Mouse (Mus musculus) CH12.LX (cell line): Measurements from ENCODE around the gene Lrch1. TPM values are rescaled to one million over a fixed set of nuclear protein-coding genes. Genes with fewer than 3 reads are reported as not detected.

Experiments used
- DNase-seq: peaks from one replicate; pipeline ENCODE4 v3.0.0-alpha.2; 2013; ENCODE audit errors: extremely low read depth
- H3K27ac ChIP-seq: 2 replicates; pipeline ENCODE4 v1.5.1; 2012; ENCODE audit warnings: low read depth, mild to moderate bottlenecking, control low read depth, moderate library complexity; ENCODE audit not compliant: insufficient read depth
- H3K27me3 ChIP-seq: replicated peaks from 2 replicates; pipeline ENCODE3; 2012; ENCODE audit warnings: inconsistent platforms
- H3K36me3 ChIP-seq, 2 experiments: replicated peaks in 1 of 2; 2 replicates each; pipeline versions ENCODE3 to v1.6.1; 2012; ENCODE audit warnings: inconsistent platforms in 1 of 2, low read length in 1 of 2, mild to moderate bottlenecking in 1 of 2, mixed read lengths in 1 of 2, moderate library complexity in 1 of 2; ENCODE audit not compliant: control insufficient read depth in 1 of 2, insufficient read depth in 1 of 2
- H3K4me1 ChIP-seq, 2 experiments: 2 replicates each; pipeline ENCODE4 v1.6.1; 2012; ENCODE audit warnings: inconsistent platforms in 1 of 2, moderate library complexity in 1 of 2; ENCODE audit not compliant: insufficient read depth in 2 of 2, control insufficient read depth in 1 of 2
- H3K4me2 ChIP-seq: 2 replicates; pipeline ENCODE4 v1.6.1; 2012; ENCODE audit warnings: low read depth, mild to moderate bottlenecking, control low read depth; ENCODE audit not compliant: poor library complexity, insufficient read depth, severe bottlenecking
- H3K4me3 ChIP-seq, 3 experiments: fragments of 150-350 bp in 1 of 3; sonication (generic) in 1 of 3; replicated peaks in 1 of 3; 2 replicates each; pipeline versions ENCODE3 to v1.5.1; 2011 to 2012; ENCODE audit warnings: low read depth in 2 of 3, low read length in 2 of 3, mild to moderate bottlenecking in 2 of 3, moderate library complexity in 2 of 3, control low read depth in 1 of 3, improper control_type of control experiment in 1 of 3, inconsistent platforms in 1 of 3, mixed read lengths in 1 of 3; ENCODE audit not compliant: poor library complexity in 1 of 3
- H3K79me2 ChIP-seq: replicated peaks from 2 replicates; pipeline ENCODE4 v1.6.1; 2012; ENCODE audit warnings: mild to moderate bottlenecking, moderate library complexity; ENCODE audit not compliant: control insufficient read depth, poor library complexity, insufficient read depth, severe bottlenecking; ENCODE audit errors: extremely low read depth
- H3K9ac ChIP-seq: 2 replicates; pipeline ENCODE4 v1.6.1; 2012; ENCODE audit warnings: low read depth, mild to moderate bottlenecking, control low read depth, moderate library complexity; ENCODE audit not compliant: insufficient read depth
- H3K9me3 ChIP-seq: replicated peaks from 2 replicates; pipeline ENCODE3; 2012; ENCODE audit warnings: low read length, inconsistent platforms, mixed read lengths
- CHD1 ChIP-seq: IDR thresholded peaks from 2 replicates; pipeline ENCODE4 v1.6.1; 2012; ENCODE audit warnings: low read depth, low read length, improper control_type of control experiment, inconsistent platforms
- CHD2 ChIP-seq: IDR thresholded peaks from 2 replicates; pipeline ENCODE4 v1.6.1; 2011; ENCODE audit warnings: low read length, improper control_type of control experiment
- CTCF ChIP-seq, 2 experiments: IDR thresholded peaks in 1 of 2; conservative IDR thresholded peaks in 1 of 2; 2 replicates each; pipeline ENCODE4 v1.5.1; 2011 to 2012; ENCODE audit warnings: low read depth in 2 of 2, low read length in 2 of 2, improper control_type of control experiment in 1 of 2, inconsistent platforms in 1 of 2, mild to moderate bottlenecking in 1 of 2, moderate library complexity in 1 of 2
- E2F4 ChIP-seq: IDR thresholded peaks from 2 replicates; pipeline ENCODE4 v1.6.1; 2011; ENCODE audit warnings: low read depth, low read length, improper control_type of control experiment; ENCODE audit not compliant: insufficient replicate concordance
- EP300 ChIP-seq: IDR thresholded peaks from 2 replicates; pipeline ENCODE4 v1.6.1; 2011; ENCODE audit warnings: low read length, improper control_type of control experiment
- JUND ChIP-seq: conservative IDR thresholded peaks from 2 replicates; pipeline ENCODE4 v1.6.1; 2011; ENCODE audit warnings: low read depth, low read length, improper control_type of control experiment
- KAT2A ChIP-seq: IDR thresholded peaks from 2 replicates; pipeline ENCODE4 v1.6.1; 2012; ENCODE audit warnings: low read length, improper control_type of control experiment, inconsistent platforms; ENCODE audit not compliant: insufficient replicate concordance
- MAX ChIP-seq: IDR thresholded peaks from 2 replicates; pipeline ENCODE4 v1.6.1; 2011; ENCODE audit warnings: low read length, improper control_type of control experiment
- MXI1 ChIP-seq: IDR thresholded peaks from 2 replicates; pipeline ENCODE4 v1.6.1; 2011; ENCODE audit warnings: mild to moderate bottlenecking, low read depth, low read length, improper control_type of control experiment
- NELFE ChIP-seq: IDR thresholded peaks from 2 replicates; pipeline ENCODE4 v1.6.1; 2011; ENCODE audit warnings: low read depth, low read length, improper control_type of control experiment
- POLR2A ChIP-seq: IDR thresholded peaks from 2 replicates; pipeline ENCODE4 v1.6.1; 2011; ENCODE audit warnings: low read depth, mild to moderate bottlenecking, improper control_type of control experiment, low read length
- SIN3A ChIP-seq: IDR thresholded peaks from 2 replicates; pipeline ENCODE4 v1.6.1; 2012; ENCODE audit warnings: low read length, improper control_type of control experiment, inconsistent platforms
- USF1 ChIP-seq: IDR thresholded peaks from 2 replicates; pipeline ENCODE4 v1.6.1; 2014; ENCODE audit warnings: low read depth, mild to moderate bottlenecking, inconsistent platforms, low read length, improper control_type of control experiment
- USF2 ChIP-seq: conservative IDR thresholded peaks from 2 replicates; pipeline ENCODE4 v1.6.1; 2011; ENCODE audit warnings: low read depth, low read length, improper control_type of control experiment
- ZC3H11A ChIP-seq: IDR thresholded peaks from 2 replicates; pipeline ENCODE4 v1.6.1; 2012; ENCODE audit warnings: low read depth, mild to moderate bottlenecking, inconsistent platforms, low read length, improper control_type of control experiment
- ZKSCAN1 ChIP-seq: IDR thresholded peaks from 2 replicates; pipeline ENCODE4 v1.6.1; 2012; ENCODE audit warnings: low read depth, inconsistent platforms, low read length, improper control_type of control experiment, borderline replicate concordance
- ZMIZ1 ChIP-seq: IDR thresholded peaks from 2 replicates; pipeline ENCODE4 v1.6.1; 2012; ENCODE audit warnings: low read depth, mild to moderate bottlenecking, inconsistent platforms, low read length, improper control_type of control experiment
- dilution Hi-C: fragments of 300-500 bp; cut with MboI; formaldehyde crosslinking; loops from 2 replicates; pipeline ENCODE4 v1.14.3; 2020; ENCODE audit warnings: low sequenced_read_pairs; ENCODE audit not compliant: extremely low pct_unique_long_range_greater_than_20kb, extremely low pct_ligation_motif_present
- in situ Hi-C: fragments of 300-500 bp; cut with MboI; formaldehyde crosslinking; loops from 3 replicates; pipeline ENCODE4 v1.14.3; 2019; ENCODE audit warnings: low sequenced_read_pairs, low pct_ligation_motif_present, low pct_unique_long_range_greater_than_20kb, mixed read lengths
- polyA plus RNA-seq: library from polyadenylated mRNA; unstranded; fragments of >175 nt; gene quantifications from 2 replicates; pipeline ENCODE4 v1.2.1, GENCODE M21; 2012; ENCODE audit warnings: low read depth; ENCODE audit not compliant: insufficient read length
- total RNA-seq, 2 experiments: library from RNA; depleted of rRNA; stranded (reverse); fragments of 300-350 nt in 1 of 2; fragments of >200 nt in 1 of 2; gene quantifications; 2 replicates each; pipeline ENCODE4 v1.2.3; 2012 to 2014

Gene Lrch1
- total and polyA plus RNA-seq, 3 experiments = 10.3 to 23.3 (median 12.8) TPM

DNA sequence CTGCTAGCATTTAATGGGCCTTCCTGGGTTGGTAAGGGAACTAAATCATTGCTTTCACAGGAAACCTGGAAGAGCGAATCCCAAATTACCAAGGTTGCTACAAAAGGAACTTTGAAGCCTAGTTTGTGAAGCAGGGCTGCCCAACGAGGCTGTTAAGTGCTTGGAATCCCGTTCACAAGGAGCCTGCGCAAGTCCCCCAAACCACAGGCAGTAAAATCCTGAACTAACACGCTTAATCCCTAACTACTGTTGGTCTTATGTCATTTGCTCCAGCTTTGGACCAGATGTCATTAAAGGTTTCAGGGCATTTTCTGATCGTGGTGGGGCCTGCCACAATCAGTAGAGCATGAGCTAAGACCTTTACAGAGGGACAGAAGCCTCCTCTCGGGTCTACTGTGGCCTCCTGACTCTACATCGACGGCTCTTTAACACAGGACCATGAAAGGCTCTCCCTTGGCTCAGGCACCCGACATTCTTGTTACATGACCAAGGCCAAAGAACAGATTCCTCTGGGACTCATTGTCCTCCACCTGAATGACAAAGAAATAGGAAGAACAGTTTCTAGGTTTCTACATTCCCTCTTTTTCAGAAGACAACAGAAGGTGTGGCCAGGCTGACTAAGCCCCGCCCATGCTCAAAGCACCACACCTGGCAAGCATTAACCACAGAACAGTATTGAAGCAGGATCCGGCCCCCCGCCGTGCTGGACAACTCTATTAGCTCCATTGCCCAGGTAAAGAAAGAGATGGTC, 13.5 kb downstream of the Lrch1 start:
- dilution Hi-C loops (no loop called here), in situ Hi-C loops (no loop called here)
- H3K9ac ChIP-seq = no peak overlapping the region

DNA sequence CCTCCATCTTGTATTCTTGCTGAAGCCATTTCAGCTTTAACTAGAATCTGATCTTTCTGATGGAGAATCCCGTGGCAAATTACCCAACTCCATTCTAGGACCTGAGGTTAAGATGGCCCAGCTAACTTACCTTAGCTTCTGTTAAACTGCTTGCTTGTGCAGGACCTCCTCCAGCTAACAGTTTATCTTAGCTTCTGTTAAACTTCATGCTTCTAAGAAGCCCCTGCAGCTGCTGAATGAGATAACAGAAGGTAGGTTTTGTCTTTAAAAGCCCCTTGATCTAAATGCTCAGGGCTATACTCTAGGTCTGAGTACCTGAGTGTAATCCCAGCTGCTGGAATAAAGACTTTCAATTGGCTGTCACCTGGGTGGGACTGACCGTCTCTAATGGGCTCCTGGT, 17.9 kb downstream of the Lrch1 start:
- no peak overlapping the region for H3K4me3 ChIP-seq
- H3K9me3 ChIP-seq = peaks cover 7% of the 10 kb centered on the region
- no peak overlapping the region for H3K9ac ChIP-seq
- no peak overlapping the region for H3K27ac ChIP-seq
- H3K36me3 ChIP-seq = peaks cover 0 to 42% of the 10 kb centered on the region in 2 experiments
- TF ChIP-seq JUND (no peak), ZMIZ1 (no peak), ZC3H11A (no peak), KAT2A (no peak), CTCF (conservative IDR thresholded peaks at IDR 0.05 in 1 of 2, IDR thresholded peaks at IDR 0.05 in 1 of 2; ENCODE audit: low read depth in 2 of 2, low read length in 2 of 2) (no peak), USF1 (no peak), NELFE (no peak), SIN3A (no peak), E2F4 (no peak), MXI1 (no peak), ZKSCAN1 (no peak), CHD2 (no peak), EP300 (no peak), POLR2A (no peak), USF2 (no peak)
- no peak for DNase-seq
- in situ Hi-C loops (no loop called here), dilution Hi-C loops (no loop called here)
- peaks cover 6% of the 10 kb centered on the region; the same call in 1 of the 2 replicates for H3K79me2 ChIP-seq
- H3K4me1 ChIP-seq = peaks cover 14 to 68% of the 10 kb centered on the region in 2 experiments
- H3K4me2 ChIP-seq = no peak overlapping the region
- H3K27me3 ChIP-seq = no peaks in the 10 kb centered on the region

More for the DNA sequence above, 13.5 kb downstream of the Lrch1 start:
- peaks cover 2% of the 10 kb centered on the region for H3K9me3 ChIP-seq
- H3K36me3 ChIP-seq = peaks cover 0 to 23% of the 10 kb centered on the region in 2 experiments
- H3K4me3 ChIP-seq = no peak overlapping the region
- DNase-seq = no peak
- no peak overlapping the region for H3K27ac ChIP-seq
- TF ChIP-seq KAT2A (no peak), ZMIZ1 (no peak), JUND (no peak), MAX (no peak), CHD1 (no peak)
- H3K27me3 ChIP-seq = no peaks in the 10 kb centered on the region
- H3K4me2 ChIP-seq = no peak overlapping the region
- peaks cover 17 to 77% of the 10 kb centered on the region in 2 experiments for H3K4me1 ChIP-seq
- H3K79me2 ChIP-seq = peaks cover 16% of the 10 kb centered on the region
